Mouse (Mus musculus) embryonic facial prominence, embryonic 14.5 days (tissue): ENCODE measurements around the gene Exph5. TPM values are rescaled to one million over a fixed set of nuclear protein-coding genes. Genes with fewer than 3 reads are reported as not detected.

Experiments
- ATAC-seq: fragments of 200-750 bp; cut with Nextera tagmentation; 2 replicates; pipeline ENCODE4 v1.8.0; 2017; ENCODE audit warnings: low read depth, moderate number of reproducible peaks, moderate TSS enrichment
- DNase-seq: peaks from one replicate; pipeline ENCODE4 v3.0.0-alpha.2; 2015; ENCODE audit warnings: low spot score
- H3K27ac ChIP-seq: fragments of 300-500 bp; sonication (generic); replicated peaks from 2 replicates; pipeline ENCODE4 v1.5.1; 2014; ENCODE audit warnings: low read depth, mild to moderate bottlenecking, low read length, moderate library complexity
- H3K27me3 ChIP-seq: fragments of 300-500 bp; sonication (generic); replicated peaks from 2 replicates; pipeline ENCODE4 v1.6.1; 2014; ENCODE audit warnings: low read length; ENCODE audit not compliant: control insufficient read depth, insufficient read depth
- H3K36me3 ChIP-seq: fragments of 300-500 bp; sonication (generic); 2 replicates; pipeline ENCODE4 v1.6.1; 2014; ENCODE audit warnings: low read length, mixed read lengths; ENCODE audit not compliant: control insufficient read depth, insufficient read depth
- H3K4me1 ChIP-seq: fragments of 300-500 bp; sonication (generic); 2 replicates; pipeline ENCODE4 v1.6.1; 2014; ENCODE audit warnings: antibody characterized with exemption, low read length; ENCODE audit not compliant: control insufficient read depth, insufficient read depth
- H3K4me2 ChIP-seq: fragments of 300-500 bp; sonication (generic); 2 replicates; pipeline ENCODE4 v1.6.1; 2014; ENCODE audit warnings: low read depth, mild to moderate bottlenecking, low read length, moderate library complexity, mixed read lengths
- H3K4me3 ChIP-seq: fragments of 300-500 bp; sonication (generic); 2 replicates; pipeline ENCODE4 v1.5.1; 2014; ENCODE audit warnings: low read depth, mild to moderate bottlenecking, low read length
- H3K9ac ChIP-seq: fragments of 300-500 bp; sonication (generic); 2 replicates; pipeline ENCODE4 v1.6.1; 2014; ENCODE audit warnings: low read depth, mild to moderate bottlenecking, low read length, moderate library complexity, mixed read lengths
- H3K9me3 ChIP-seq: fragments of 300-500 bp; sonication (generic); 2 replicates; pipeline ENCODE4 v1.6.1; 2016; ENCODE audit warnings: low read length; ENCODE audit not compliant: control insufficient read depth
- WGBS: fragments of 180-500 bp; shearing (Covaris S2); extraction: QIAGEN DNeasy Blood & Tissue Kit; methylation state at CpG from one replicate; pipeline ENCODE4 v1.1.7; 2014; 5-methylcytosine and 5-hydroxymethylcytosine counted together
- microRNA-seq: library from miRNA; unstranded; fragments of <30 nt; microRNA quantifications from one replicate; pipeline ENCODE4, GENCODE M21; 2016; ENCODE audit warnings: borderline number of aligned reads
- polyA plus RNA-seq: library from polyadenylated mRNA; unstranded; fragments of >200 nt; fragmentation: Nextera tagmentation; extraction: Ambion mirVana; gene quantifications from 2 replicates; pipeline ENCODE4 v1.2.1, GENCODE M21; 2014

The Exph5 gene
- polyA plus RNA-seq, 1 experiment from 2014 or later: 1.7 TPM

- WGBS: 80% methylated on average over 3 of the region's 3 CpGs
- Histone ChIP-seq H3K9ac (no peak overlapping the region), H3K27me3 (no peaks in the 10 kb centered on the region), H3K27ac (no peak overlapping the region), H3K36me3 (no peaks in the 10 kb centered on the region), H3K4me2 (no peak overlapping the region), H3K9me3 (no peaks in the 10 kb centered on the region), H3K4me1 (peaks cover 3% of the 10 kb centered on the region; the same call in 1 of the 2 replicates), H3K4me3 (no peak overlapping the region)
- DNase-seq (no peak), ATAC-seq (no peak)
Observed at GRCm38 (mm10) chr9:53409427-53409826, 108.0 kb downstream of the Exph5 start.

- Histone ChIP-seq H3K4me2 (no peak overlapping the region), H3K9ac (no peak overlapping the region), H3K27me3 (no peaks in the 10 kb centered on the region), H3K4me3 (no peak overlapping the region), H3K9me3 (no peaks in the 10 kb centered on the region), H3K27ac (no peak overlapping the region), H3K36me3 (no peaks in the 10 kb centered on the region), H3K4me1 (no peaks in the 10 kb centered on the region)
- DNase-seq (no peak), ATAC-seq (no peak)
- WGBS: 53% methylated on average over 9 of the region's 9 CpGs
Observed at GRCm38 (mm10) chr9:53422133-53422896, 120.8 kb downstream of the Exph5 start.

GRCm38 (mm10) chr9:53426726-53427125 lies 125.3 kb downstream of the Exph5 start:
- ATAC-seq (no peak), DNase-seq (no peak)
- WGBS: 98% methylated on average over 3 of the region's 3 CpGs
- Histone ChIP-seq H3K9me3 (no peaks in the 10 kb centered on the region), H3K4me3 (no peak overlapping the region), H3K4me1 (no peaks in the 10 kb centered on the region), H3K4me2 (no peak overlapping the region), H3K27ac (no peak overlapping the region), H3K36me3 (no peaks in the 10 kb centered on the region), H3K27me3 (no peaks in the 10 kb centered on the region), H3K9ac (no peak overlapping the region)

Small RNA genes lying within 50 kb of the gene (microRNA-seq; reads per million reads assigned to microRNA genes)
- not detected for gene Mir130c

Other genes with a start within 250 kb of the Exph5 start
- 24.6 and 25.8 TPM in 2 replicates for gene Ddx10, start 53.6 kb upstream of the Exph5 start, polyA plus RNA-seq
- gene Kdelc2, start 82.4 kb downstream of the Exph5 start, polyA plus RNA-seq: 29.8 and 32.2 TPM in 2 replicates
- gene 4930550C14Rik, start 100.7 kb downstream of the Exph5 start, polyA plus RNA-seq: 1.1 and 1.3 TPM in 2 replicates
- 10.9 and 12.8 TPM in 2 replicates for gene Atm, start 235.1 kb downstream of the Exph5 start, polyA plus RNA-seq
- 20.6 and 22.6 TPM in 2 replicates for gene Npat, start 235.4 kb downstream of the Exph5 start, polyA plus RNA-seq